Mouse (Mus musculus) hematopoietic multipotent progenitor cell, adult 10-12 weeks (in vitro differentiated cells): ENCODE measurements around the gene Epha6. TPM values are rescaled to one million over a fixed set of nuclear protein-coding genes. Genes with fewer than 3 reads are reported as not detected.

Experiments used
- polyA plus RNA-seq: library from polyadenylated mRNA; stranded (reverse); fragments of >175 nt; gene quantifications from 2 replicates; pipeline ENCODE4 v1.2.3, GENCODE M21; 2012; ENCODE audit warnings: low replicate concordance

Gene Epha6
- not detected in 2 replicates for polyA plus RNA-seq

DNA sequence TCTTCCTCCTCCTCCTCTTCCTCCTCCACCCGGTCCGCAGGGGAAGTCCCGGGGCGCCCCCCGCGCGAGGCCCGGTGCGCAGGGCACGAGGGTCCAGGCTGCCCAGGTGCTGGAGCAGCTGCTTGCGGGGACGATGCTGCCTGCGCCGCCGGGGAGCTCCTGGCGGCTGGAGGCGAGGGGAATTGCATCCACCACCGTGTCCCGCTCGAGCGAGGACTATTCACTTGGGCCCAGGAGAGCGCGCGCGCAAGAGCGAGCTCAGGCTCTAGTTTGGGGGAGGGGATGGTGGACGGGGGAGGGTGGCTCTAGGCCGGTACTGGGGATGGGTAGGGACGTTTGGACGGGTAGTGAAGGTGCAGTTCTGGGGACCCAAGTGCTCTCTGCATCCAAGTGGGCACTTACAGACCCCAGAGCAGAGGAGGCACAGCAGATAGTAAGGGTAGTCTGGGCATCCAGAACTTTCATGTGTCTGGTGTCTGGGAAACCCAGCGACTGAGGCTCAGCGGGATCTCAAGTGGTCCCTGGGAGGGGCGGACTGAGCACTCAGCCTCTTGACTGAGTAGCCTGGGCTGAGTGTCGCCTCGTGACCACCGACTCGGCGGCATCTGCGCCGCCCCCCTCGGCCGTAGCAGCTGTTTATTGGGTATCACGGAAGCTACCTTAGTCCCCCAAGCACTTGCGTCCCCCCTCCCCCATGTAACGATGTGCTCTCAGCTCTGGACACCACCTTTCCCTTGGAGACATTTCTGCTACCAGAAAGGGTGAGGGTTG, at the start of gene Epha6:
TSS of gene Epha6 (minus strand) at position 471 of the 771 bp plus-strand sequence.

DNA sequence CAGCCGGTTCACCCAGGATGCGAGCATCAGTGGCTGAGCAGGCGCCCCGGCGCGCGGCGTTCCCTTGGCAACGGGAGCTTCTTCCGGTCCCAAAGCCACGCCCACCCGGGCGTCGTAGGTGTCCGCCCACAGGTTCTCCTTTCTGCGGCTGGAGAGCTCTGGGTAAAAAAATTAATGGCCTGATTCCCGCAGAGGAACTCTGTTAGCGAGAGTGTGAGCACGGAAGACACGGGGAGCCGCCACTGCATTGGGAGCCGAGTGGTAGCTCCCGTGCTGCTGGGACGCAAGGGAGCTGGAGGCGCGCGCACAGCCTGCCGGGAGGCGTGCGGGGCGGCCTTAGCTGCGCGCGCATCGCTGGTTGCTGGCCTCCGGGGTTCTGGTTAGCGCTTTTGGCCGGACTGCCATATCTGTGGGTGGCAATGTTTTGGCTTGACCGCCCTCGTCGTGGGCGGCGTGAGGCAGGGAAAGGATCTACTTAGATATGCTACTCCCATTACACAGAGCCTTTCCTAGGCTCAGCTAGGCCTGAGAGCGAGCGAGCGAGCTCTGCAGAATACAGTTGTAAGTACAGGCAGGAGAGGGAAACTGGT, 966.1 kb downstream of the Epha6 start, which contains the start of gene Arl6:
TSS of gene Arl6 (minus strand) at position 290 of the 590 bp plus-strand sequence.

